20 mouse cellular contexts compared by ENCODE assay signal in genomic region chr9:37117529-37117928, GRCm38 (mm10). TPM values are rescaled to one million over a fixed set of nuclear protein-coding genes. Genes with fewer than 3 reads are reported as not detected.
DNase-seq lines count a peak whose midpoint lies in the region; ATAC-seq and TF ChIP-seq lines count a peak whose summit lies in the region.
"Had no signal": no experiment of that assay in that cellular context is flagged by ENCODE, and none has a peak within 500 bp of the region (broad histone marks: within the 10 kb centered on the region; RNA-seq: fewer than 3 reads in every experiment).

No protein-coding gene starts in this region.

- no peaks in the 10 kb centered on the region for H3K27me3 ChIP-seq in hindbrain, embryonic 10.5 days (ENCODE audit: insufficient read depth, poor library complexity, severe bottlenecking)
- H3K27me3 ChIP-seq in hindbrain, embryonic 13.5 days = 0 out of 2 replicates have a peak, but pooled peaks cover 2% of the 10 kb centered on the region
- H3K27me3 ChIP-seq: embryonic facial prominence, embryonic 12.5 days; forebrain, embryonic 13.5 days; forebrain, embryonic 15.5 days had no signal

- H3K4me1 ChIP-seq in hindbrain, embryonic 10.5 days (replicated peaks) = peaks cover 66% of the 10 kb centered on the region
- H3K4me1 ChIP-seq in hindbrain, embryonic 13.5 days (replicated peaks) = peaks cover 56% of the 10 kb centered on the region
- H3K4me1 ChIP-seq in ES-E14 (ENCODE audit: control insufficient read depth in 2 of 2, insufficient read depth in 2 of 2, low read length in 2 of 2, poor library complexity in 1 of 2) = peaks cover 2 to 8% of the 10 kb centered on the region in 2 experiments; a peak in 3 of 4 replicates

- no peak overlapping the region for H3K4me2 ChIP-seq in hindbrain, embryonic 13.5 days
- H3K4me2 ChIP-seq: embryonic facial prominence, embryonic 12.5 days; forebrain, embryonic 13.5 days; forebrain, embryonic 15.5 days had no signal

- no peak for ATAC-seq in hindbrain, embryonic 13.5 days (ENCODE audit: low FRiP score)
- ATAC-seq: forebrain, embryonic 13.5 days; forebrain, embryonic 15.5 days had no signal

- no peaks in the 10 kb centered on the region for H3K9me3 ChIP-seq in hindbrain, embryonic 10.5 days
- H3K9me3 ChIP-seq in hindbrain, embryonic 13.5 days = no peaks in the 10 kb centered on the region
- no peaks in the 10 kb centered on the region for H3K9me3 ChIP-seq in ES-E14 (ENCODE audit: control insufficient read depth, insufficient read depth, low read depth, low read length)
- H3K9me3 ChIP-seq: embryonic facial prominence, embryonic 12.5 days; forebrain, embryonic 13.5 days; forebrain, embryonic 15.5 days had no signal

- no peak for DNase-seq in hindbrain, embryonic 10.5 days (ENCODE audit: low spot score)
- peak; percentile 79 for DNase-seq in ES-CJ7 (ENCODE audit: low read depth, low spot score)
- no peak for DNase-seq in ES-E14 (ENCODE audit: low read depth, low spot score)
- DNase-seq in ZHBTc4 (ENCODE audit: low read depth, low spot score) = peak; percentile 79
- no peak for DNase-seq in right cerebral cortex, postnatal 4 days
- DNase-seq in adrenal gland, postnatal 4 days (ENCODE audit: low spot score in 2 of 2) = no peak
- DNase-seq in thymus, postnatal 10 days (ENCODE audit: low spot score in 2 of 2) = no peak
- DNase-seq: adrenal gland, adult 2 months; adrenal gland, postnatal 10 days; adrenal gland, postnatal 25 days; cerebellum, adult 11-12 months; cerebellum, adult 2 months; cerebellum, adult 9-10 months; cerebellum, postnatal 10 days; cerebellum, postnatal 25 days had no signal

- 0 out of 2 replicates have a peak overlapping the region, but pooled peaks have one; percentile 16 for H3K27ac ChIP-seq in hindbrain, embryonic 10.5 days
- H3K27ac ChIP-seq in hindbrain, embryonic 13.5 days = no peak overlapping the region
- H3K27ac ChIP-seq in ES-E14 (ENCODE audit: insufficient read depth, low read depth, low read length, poor library complexity, severe bottlenecking) = no peak overlapping the region
- H3K27ac ChIP-seq: embryonic facial prominence, embryonic 12.5 days; forebrain, embryonic 13.5 days; forebrain, embryonic 15.5 days had no signal

- in situ Hi-C loops in ES-E14 (cut with MboI; ENCODE audit: low sequenced_read_pairs in 2 of 2, unreplicated experiment in 2 of 2) = no loop called here

- WGBS in hindbrain, embryonic 10.5 days = 95% methylated on average over 2 of the region's 2 CpGs
- 89% methylated on average over 2 of the region's 2 CpGs for WGBS in hindbrain, embryonic 13.5 days

- peaks cover 30% of the 10 kb centered on the region for H3K36me3 ChIP-seq in hindbrain, embryonic 10.5 days
- H3K36me3 ChIP-seq in hindbrain, embryonic 13.5 days = peaks cover 4% of the 10 kb centered on the region; the same call in 1 of the 2 replicates
- H3K36me3 ChIP-seq in ES-E14 (ENCODE audit: control insufficient read depth, insufficient read depth, low read length, poor library complexity, severe bottlenecking) = no peaks in the 10 kb centered on the region
- H3K36me3 ChIP-seq: embryonic facial prominence, embryonic 12.5 days; forebrain, embryonic 15.5 days had no signal

- H3K4me3 ChIP-seq in hindbrain, embryonic 10.5 days = no peak overlapping the region
- H3K4me3 ChIP-seq in hindbrain, embryonic 13.5 days = no peak overlapping the region
- H3K4me3 ChIP-seq in ES-E14 (ENCODE audit: insufficient read depth in 1 of 2, low read depth in 1 of 2, low read length in 2 of 2, poor library complexity in 1 of 2, severe bottlenecking in 1 of 2) = no peak overlapping the region
- H3K4me3 ChIP-seq: embryonic facial prominence, embryonic 12.5 days; forebrain, embryonic 13.5 days; forebrain, embryonic 15.5 days had no signal

- H3K9ac ChIP-seq in hindbrain, embryonic 13.5 days = no peak overlapping the region
- no peak overlapping the region for H3K9ac ChIP-seq in ES-E14 (ENCODE audit: insufficient read depth, low read depth, low read length, poor library complexity, severe bottlenecking)
- H3K9ac ChIP-seq: embryonic facial prominence, embryonic 12.5 days; forebrain, embryonic 13.5 days; forebrain, embryonic 15.5 days had no signal

TF ChIP-seq in ES-E14, 5 proteins besides CTCF, POLR2A, EP300 and RAD21:
- TF ChIP-seq ZC3H11A (IDR thresholded peaks at IDR 0.05; ENCODE audit: borderline replicate concordance, low read depth, low read length) (no peak), CHD2 (IDR thresholded peaks at IDR 0.05; ENCODE audit: low read depth, low read length) (no peak), HCFC1 (IDR thresholded peaks at IDR 0.05; ENCODE audit: borderline replicate concordance, insufficient read depth, low read length) (no peak), MAFK (IDR thresholded peaks at IDR 0.05; ENCODE audit: insufficient read depth, low read depth, low read length) (no peak), ZNF384 (IDR thresholded peaks at IDR 0.05; ENCODE audit: low read depth, low read length) (0 out of 2 replicates have a peak, but pooled peaks have one; percentile 52)

RNA-seq across cellular contexts. Expression of gene Pknox2, which starts 29.7 kb away (rescaled TPM):
- polyA plus RNA-seq in hindbrain, embryonic 10.5 days (2016; fragmentation: Nextera tagmentation; extraction: Ambion mirVana) = 35.0 and 40.3 TPM in 2 replicates
- polyA plus RNA-seq in hindbrain, embryonic 13.5 days (2015; fragmentation: Nextera tagmentation; extraction: Ambion mirVana) = 39.5 and 44.7 TPM in 2 replicates
- 1.2 and 1.8 TPM in 2 replicates for total RNA-seq in ES-E14 (2012; rRNA removed)
- total RNA-seq in adrenal gland, postnatal 4 days (2021) = 1 to 10 TPM; 6.4 to 6.8 TPM
- total RNA-seq: MEL had no signal

Comparison
In these comparisons a context has a peak if more than half of its experiments do, and no peak if none do; other contexts are left out.
1. DNase-seq: peak in ES-CJ7 (single experiment) and ZHBTc4 (single experiment); none in hindbrain, embryonic 10.5 days (single experiment), ES-E14 (single experiment), right cerebral cortex, postnatal 4 days (single experiment), adrenal gland, postnatal 4 days (0 of 2) and thymus, postnatal 10 days (0 of 2).